Mouse (Mus musculus): ENCODE data around the gene Srarp. TPM values are rescaled to one million over a fixed set of nuclear protein-coding genes. Genes with fewer than 3 reads are reported as not detected.
A peak's percentile ranks its signal among the peaks of the same experiment; 100 is the strongest.

Gene Srarp
- polyA plus RNA-seq, 1 experiment = not detected

- Histone ChIP-seq H3K4me1 (ENCODE audit: control insufficient read depth, insufficient read depth, insufficient read length) (peaks cover 4% of the 10 kb centered on the region; the same call in 1 of the 2 replicates), H3K4me3 (ENCODE audit: extremely low read depth, insufficient read depth, insufficient read length) (no peak overlapping the region), H3K36me3 (ENCODE audit: control insufficient read depth, insufficient read depth, low read length) (no peaks in the 10 kb centered on the region), H3K27ac (ENCODE audit: insufficient read depth, low read length) (no peak overlapping the region), H3K27me3 (ENCODE audit: control insufficient read depth, insufficient read depth, low read length) (peaks cover 5% of the 10 kb centered on the region; the same call in 1 of the 2 replicates)
- peak; percentile 35 to 40 for DNase-seq (ENCODE audit: low read depth in 1 of 2, low spot score in 2 of 2)
- TF ChIP-seq POLR2A (IDR thresholded peaks at IDR 0.05; ENCODE audit: low read depth, low read length) = no peak
- TF ChIP-seq CTCF (IDR thresholded peaks at IDR 0.05; ENCODE audit: extremely low read depth, insufficient read depth, insufficient read length, insufficient replicate concordance) = peak; percentile 86; the same call in 1 of the 2 replicates
- 3% methylated on average over 7 of the region's 7 CpGs for WGBS
These were observed 50.6 kb downstream of the Srarp start for GRCm38 (mm10) chr4:141385275-141385674.

Other genes with a start within 250 kb of the Srarp start
- 0.83 and 2.9 TPM in 2 replicates for gene Rsg1, start 222.1 kb downstream of the Srarp start, polyA plus RNA-seq (2012; rRNA removed)
- gene Arhgef19, start 196.6 kb downstream of the Srarp start, polyA plus RNA-seq (2012; rRNA removed) = 0.79 and 1.2 TPM in 2 replicates
- gene Epha2, start 134.9 kb downstream of the Srarp start, polyA plus RNA-seq (2012; rRNA removed) = 8.0 and 9.8 TPM in 2 replicates
- 0.22 and 0.34 TPM in 2 replicates for gene Fam131c, start 67.9 kb downstream of the Srarp start, polyA plus RNA-seq (2012; rRNA removed)
- 0.32 TPM in 1 of 2 replicates, not detected in the other for gene Clcnka, start 37.4 kb downstream of the Srarp start, polyA plus RNA-seq (2012; rRNA removed)
- 0.07 TPM in 1 of 2 replicates, not detected in the other for gene Clcnkb, start 20.1 kb downstream of the Srarp start, polyA plus RNA-seq (2012; rRNA removed)
- 2.4 and 2.5 TPM in 2 replicates for gene Hspb7, start 15.3 kb downstream of the Srarp start, polyA plus RNA-seq (2012; rRNA removed)
- gene Zbtb17, start 8.5 kb upstream of the Srarp start, polyA plus RNA-seq (2012; rRNA removed) = 35.0 and 45.2 TPM in 2 replicates
- 28.2 and 34.1 TPM in 2 replicates for gene Spen, start 102.5 kb upstream of the Srarp start, polyA plus RNA-seq (2012; rRNA removed)
- gene Fblim1, start 170.0 kb upstream of the Srarp start, polyA plus RNA-seq (2012; rRNA removed) = 8.4 and 10.1 TPM in 2 replicates
- 0.56 and 0.86 TPM in 2 replicates for gene Tmem82, start 182.5 kb upstream of the Srarp start, polyA plus RNA-seq (2012; rRNA removed)
- gene Slc25a34, start 187.7 kb upstream of the Srarp start, polyA plus RNA-seq (2012; rRNA removed) = 0.34 and 0.43 TPM in 2 replicates
- 48.1 and 51.6 TPM in 2 replicates for gene Plekhm2, start 228.8 kb upstream of the Srarp start, polyA plus RNA-seq (2012; rRNA removed)
- gene Rsc1a1, start 249.5 kb upstream of the Srarp start, polyA plus RNA-seq (2012; rRNA removed) = 4.4 and 9.2 TPM in 2 replicates

Data from spleen, adult 2 months (tissue).